Mouse (Mus musculus) cerebellum, adult (tissue): ENCODE data around the gene Cdkn2a.

ENCODE experiments used
- ATAC-seq: cut with Nextera tagmentation; 2 replicates; pipeline ENCODE4 v1.9.2; 2017; ENCODE audit warnings: mild to moderate bottlenecking, moderate library complexity, mixed read lengths; ENCODE audit not compliant: insufficient number of reproducible peaks, low FRiP score, low TSS enrichment

Cdkn2a gene

DNA sequence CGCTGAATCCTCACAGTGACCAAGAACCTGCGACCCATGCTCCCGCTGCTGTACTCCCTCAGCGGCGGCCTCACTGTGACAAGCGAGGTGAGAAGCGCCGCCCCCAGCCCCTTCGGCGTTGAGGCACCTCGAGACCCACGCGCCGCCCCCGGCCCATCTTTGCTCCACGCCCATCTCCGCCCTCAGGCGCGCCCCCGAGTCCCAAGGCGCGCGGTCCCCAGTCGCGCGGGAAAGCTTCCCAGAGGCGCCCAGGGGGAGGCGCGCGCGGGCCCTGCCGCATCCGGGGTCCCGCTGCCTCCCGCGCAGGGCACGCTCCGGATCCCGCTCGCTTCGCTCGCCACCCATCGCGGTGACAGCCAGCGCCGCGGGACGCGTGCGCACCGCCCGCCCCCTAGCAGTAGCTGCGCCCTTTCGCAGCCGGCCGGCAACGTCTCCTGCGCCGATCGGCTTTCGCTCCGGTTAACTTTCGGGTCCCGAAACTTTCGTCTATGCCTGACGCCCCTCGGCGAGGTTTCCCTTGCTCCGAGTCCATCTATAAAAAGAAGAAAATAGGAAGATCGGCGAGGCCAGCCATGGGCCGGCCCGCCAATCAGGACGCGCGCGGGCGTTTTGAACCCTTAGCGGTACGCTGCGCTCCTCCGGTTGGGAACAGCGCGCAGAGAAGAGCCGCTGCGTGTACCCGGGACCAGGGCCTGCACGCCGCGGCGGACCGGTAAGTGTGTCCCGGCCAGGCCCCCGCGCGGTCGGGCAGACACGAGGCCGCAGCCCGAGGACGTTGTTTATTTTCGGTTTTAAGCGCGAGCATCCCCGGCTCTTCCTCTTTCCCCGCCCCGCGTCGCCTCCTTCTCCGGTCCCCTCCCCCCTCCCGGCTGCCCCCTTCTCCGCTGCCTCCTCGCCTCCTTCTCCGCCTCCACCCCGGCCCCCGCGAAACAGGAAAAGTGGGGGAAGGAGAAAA is at the start of gene Cdkn2a:
Cdkn2a (minus strand) TSS at position 168 of the 955 bp plus-strand sequence.
- ATAC-seq = peak; percentile 66

DNA sequence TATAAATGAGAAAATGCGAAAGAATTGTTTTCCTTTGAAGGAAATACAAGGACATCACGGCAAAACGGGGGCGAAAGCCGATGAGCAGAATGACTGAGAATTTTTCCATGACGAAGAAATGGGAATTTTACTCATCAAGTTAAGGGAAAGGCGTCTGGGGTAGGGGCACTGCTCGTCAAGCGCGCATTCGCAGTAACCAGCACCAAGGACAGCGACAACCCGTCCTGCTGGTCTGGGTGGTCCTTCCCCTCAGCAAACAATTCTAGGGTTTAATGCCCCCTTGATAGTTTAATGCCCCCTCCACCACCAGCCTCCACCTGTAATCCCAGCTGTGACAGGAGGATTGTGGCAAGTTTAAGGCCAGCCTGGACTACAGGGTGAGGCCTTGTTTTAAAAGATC is 19.0 kb upstream of the Cdkn2a start:
- ATAC-seq = no peak

DNA sequence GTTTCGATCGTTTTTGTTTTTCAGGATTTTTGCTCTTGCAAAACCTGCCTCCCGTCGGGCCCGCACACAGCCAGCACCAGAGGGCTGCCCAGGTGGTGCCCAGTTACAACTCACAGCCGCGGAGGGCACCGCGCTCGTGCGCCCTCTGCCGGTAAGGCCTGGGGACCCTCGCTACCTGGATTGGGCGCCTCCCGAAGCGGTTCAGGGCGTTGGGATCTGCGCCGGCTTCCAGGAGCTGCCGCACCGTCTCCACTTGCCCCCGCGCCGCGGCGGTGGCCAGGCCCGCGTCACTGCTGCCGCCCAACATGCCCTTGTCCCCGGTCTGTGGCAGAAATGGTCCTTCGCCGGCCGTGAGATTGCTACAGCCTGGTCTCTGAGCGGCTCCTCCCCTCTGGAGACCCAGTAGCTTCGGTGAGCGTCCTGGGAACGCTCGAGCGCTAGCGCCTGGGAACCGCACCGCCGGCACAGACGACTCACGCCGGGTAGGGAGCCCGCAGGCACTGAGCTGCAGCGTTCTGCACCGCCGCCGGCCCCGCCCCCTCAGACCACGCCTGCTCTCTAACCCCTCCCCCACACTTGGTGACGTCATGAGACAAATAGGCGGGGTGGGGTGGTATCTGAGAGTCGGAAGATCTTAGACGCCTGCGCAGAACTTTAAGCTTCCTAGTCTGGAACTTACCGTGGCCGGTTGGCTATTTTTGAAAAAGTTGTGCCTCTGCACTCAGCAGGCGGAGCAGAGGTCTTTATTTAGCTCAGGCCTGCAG is 16.2 kb upstream of the Cdkn2a start, which contains the start of gene Cdkn2b:
Cdkn2b (minus strand) TSS at position 549 of the 764 bp plus-strand sequence.
- ATAC-seq = peak; percentile 58

DNA sequence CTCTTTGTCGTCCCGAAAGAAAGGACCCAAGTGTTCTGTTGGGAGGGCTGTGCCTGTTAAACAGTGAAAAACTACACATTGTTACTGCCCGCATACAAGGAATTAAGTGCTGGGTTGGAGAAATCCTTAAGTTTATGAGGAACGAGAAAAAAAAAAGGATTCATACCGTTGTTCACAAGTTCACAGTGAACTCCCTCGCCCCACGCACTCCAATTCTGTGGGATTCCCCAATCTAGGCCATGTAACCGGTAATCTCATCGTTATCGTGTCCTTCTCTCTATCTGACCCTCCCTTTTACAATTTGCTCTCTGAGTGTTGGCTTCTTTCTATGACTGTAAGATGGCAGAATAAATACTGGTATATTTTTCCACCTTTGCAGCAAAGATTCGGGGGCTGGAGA is 15.5 kb upstream of the Cdkn2a start:
- no peak for ATAC-seq

DNA sequence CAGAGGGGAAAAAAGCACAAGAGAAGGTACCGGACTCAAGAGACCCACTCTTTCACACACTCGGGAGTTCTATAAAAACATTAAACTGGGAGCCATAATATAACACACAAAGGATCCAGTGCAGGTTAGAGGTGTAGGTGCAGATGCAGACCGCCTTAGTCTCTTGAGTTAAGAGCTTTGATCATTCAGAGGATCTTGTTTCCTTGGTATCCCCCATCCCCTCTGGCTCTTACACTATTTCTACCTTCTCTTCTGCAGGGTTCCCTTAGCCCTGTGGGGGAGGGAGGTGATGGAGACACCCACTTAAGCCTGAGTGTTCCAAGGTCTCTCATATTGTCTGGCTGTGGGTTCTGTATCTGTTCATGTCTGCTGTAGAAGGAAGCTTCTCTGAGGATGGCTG is 13.5 kb upstream of the Cdkn2a start:
- no peak for ATAC-seq

DNA sequence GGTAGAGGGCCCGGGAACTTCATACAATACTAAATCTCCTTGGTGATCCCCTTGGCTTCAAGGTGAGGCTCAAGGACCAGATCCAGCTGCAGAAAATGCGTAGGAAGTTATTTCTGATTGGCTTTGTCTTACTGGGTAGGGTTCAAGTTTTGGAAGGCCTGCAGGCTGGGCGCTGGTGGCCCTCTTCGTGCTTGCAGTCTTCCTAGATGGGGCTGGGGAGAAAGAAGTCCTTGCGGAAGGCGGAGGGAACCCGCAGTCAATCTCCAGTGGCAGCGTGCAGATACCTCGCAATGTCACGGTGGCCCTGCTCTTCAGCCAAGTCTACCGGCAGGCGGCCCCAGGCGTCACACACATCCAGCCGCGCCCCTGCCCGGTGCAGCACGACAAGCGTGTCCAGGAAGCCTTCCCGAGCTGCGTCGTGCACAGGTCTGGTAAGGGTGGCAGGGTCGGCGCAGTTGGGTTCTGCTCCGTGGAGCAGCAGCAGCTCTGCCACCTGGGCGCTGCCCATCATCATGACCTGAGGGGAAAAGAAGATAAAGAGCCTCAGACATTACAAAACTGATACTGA is 12.4 kb upstream of the Cdkn2a start:
- no peak for ATAC-seq

DNA sequence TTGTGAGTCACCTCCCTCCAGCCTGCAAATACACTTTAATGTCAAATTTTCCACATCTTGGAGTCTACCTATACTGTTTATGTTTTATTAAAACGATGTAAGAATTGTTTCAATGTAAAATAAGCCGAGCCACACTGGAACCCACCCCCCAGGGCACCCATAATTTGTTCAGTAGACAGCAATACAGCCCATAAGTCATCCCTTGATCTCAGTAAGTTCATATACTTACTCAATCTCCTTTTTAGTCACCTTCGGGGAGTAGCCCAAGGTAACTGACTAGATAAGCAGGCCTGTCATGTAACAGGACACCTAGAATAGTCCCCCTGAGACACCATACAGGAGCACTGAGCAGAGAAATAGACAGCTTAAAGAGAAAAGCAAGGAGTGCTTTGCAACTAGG is 11.2 kb upstream of the Cdkn2a start:
- no peak for ATAC-seq

DNA sequence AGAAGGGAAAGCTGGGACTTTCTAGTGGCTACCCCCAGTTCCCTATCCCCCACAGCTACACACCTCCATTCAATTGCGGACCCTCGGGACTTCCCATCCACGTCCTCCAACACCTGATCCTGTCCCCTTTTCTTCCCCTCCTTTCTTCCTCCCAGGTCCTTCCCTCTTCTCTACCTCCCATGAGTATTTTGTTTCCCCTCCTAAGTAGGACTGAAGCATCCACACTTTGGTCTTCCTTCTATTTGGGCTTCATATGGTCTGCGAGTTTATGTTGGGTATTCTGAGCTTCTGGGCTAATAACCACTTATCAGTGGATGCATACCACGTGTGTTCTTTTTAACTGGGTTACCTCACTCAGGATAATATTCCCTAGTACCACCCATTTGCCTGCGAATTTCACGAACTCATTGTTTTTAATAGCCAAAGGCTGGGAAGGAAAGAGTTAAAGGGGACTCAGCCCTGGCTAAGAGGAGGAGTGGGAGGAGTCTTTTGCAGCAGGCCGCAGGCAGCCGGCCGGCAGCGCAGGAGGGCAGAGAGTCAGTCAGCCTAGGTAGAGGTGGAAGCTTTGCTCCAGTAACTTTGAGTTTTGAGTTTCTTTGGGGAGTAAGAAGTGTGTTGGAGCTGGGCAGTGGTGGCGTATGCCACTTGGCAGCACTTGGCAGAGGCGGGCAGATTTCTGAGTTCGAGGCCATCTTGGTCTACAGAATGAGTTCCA is 9.0 kb upstream of the Cdkn2a start:
- ATAC-seq = no peak

DNA sequence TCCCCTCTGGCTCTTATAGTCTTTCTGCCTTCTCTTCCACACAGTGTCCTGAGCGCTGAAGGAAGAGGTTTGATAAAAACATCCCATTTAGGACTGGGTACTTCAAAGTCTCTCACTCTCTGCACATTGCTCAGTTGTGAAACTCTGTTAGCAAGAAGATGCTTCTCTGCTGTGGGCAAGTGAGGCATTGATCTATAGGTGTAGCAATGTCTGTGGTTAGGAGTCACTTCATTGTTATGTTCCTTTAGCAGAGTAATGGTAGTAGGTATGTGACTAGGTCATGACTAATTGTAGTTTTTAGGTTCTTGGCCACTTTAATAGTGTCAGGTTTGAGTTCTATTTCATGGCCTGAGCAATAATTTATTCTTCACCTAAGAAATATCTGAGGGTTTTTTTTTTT is 7.7 kb upstream of the Cdkn2a start:
- ATAC-seq = no peak

DNA sequence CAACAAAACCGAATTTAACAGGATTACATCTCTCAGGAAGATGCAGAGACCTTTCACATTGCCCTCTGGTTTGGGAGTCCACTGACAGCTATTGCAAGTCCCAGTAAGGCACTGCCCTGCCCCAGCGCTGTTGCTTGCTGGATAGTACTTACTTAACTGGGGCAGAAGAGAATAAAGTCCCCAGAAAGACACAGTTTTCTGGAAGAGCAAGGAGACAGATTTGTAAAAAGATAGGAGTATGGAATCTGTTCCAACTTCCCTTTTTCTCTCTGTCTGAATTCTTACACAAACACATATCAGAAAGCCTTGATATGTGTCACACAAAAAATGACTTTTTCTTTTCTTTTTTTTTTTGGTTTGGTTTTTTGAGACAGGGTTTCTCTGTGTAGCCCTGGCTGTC is 5.3 kb upstream of the Cdkn2a start:
- no peak for ATAC-seq

DNA sequence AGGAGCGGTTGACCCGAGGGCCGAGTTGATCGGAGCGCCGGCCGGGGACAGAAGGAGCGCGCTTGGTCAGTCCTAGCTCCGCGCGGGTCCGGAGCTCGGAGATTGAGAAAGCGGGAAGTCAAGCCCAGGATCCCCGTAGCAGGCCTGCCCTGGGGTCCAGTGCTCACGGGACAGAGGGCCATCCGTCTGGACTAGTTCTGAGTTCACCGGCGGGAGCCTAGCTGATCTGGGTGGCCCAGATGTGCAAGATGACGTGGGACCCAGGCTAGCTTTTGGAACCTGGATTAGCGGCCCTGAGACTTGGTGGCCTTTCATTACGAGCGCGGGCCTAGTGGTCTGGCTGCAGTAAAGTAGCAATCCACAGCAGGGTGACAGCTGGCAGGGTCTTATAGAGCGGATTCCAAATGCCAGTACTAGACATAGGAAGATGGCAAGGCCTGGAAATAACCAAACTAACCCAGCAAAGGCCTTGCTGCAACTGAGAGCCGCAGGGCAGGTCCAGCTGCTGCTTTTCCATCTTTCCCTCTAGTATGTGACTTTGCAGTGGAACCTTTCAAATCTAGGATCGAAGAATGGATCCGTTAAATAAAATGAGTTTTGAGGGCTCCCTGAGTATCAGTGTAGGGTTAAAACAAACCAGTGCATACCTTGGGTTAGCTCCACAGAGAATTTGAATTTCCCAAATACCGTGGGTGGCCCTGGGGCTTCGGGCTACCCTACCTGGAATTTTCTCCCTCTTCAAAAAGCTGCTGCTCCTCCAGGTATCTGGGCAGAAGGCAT is 1.2 kb upstream of the Cdkn2a start:
- peak; percentile 20; the same call in 1 of the 2 replicates for ATAC-seq

DNA sequence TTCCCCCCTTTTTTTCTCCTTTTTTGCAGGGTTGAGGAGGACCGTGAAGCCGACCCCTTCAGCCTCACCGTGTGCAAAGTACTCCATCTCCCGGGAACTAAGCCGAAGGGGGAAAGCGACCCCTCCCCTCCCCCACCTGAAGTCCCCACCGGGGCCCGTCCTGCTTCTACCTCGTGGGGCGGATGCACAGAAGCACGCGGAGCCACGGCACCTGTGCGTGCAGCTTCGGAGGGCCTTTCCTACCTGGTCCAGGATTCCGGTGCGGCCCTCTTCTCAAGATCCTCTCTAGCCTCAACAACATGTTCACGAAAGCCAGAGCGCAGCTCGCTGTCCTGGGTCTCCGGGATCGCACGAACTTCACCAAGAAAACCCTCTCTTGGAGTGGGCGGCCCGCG is 365 bp downstream of the Cdkn2a start:
- 0 out of 2 replicates have a peak, but pooled peaks have one; percentile 36 for ATAC-seq

DNA sequence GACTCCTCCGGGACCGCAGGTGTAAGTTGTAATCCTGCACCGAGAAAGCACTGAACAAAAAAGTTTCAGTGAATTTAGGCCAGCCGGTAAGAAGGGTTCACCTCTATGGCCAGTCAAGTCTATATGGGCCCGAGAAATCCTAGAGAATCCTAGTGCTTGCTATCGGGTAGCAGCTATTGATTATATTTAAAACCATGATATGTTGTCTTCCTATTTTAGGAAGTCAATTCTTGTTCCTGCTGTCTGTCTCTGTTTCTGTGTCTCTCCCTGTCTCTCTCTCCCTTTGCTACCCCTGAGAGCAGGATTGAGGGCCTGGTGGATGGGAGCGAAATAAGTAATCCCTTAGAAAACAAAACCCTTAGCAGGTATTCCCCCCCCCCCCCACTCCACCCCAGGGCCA is 937 bp downstream of the Cdkn2a start:
- ATAC-seq = no peak

DNA sequence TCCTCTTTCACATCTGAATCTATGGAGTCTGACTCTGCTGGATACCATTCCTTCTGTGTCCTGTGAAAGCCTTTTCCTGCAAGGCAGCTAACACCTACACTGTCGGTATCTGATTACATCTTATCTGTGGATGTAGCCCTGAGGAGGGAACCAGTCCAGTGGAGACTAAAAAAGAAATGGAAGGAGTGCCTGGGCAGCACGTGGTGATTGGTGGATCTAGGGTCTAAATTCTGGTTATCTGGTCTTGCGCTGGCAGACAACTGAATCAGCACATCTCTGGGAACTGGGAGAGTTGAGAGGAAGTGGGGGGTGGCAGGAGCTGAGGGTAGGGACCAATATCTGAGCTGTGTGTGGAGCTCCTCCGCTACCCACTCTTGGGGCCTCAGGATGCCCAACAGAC is 5.4 kb downstream of the Cdkn2a start:
- ATAC-seq = no peak

DNA sequence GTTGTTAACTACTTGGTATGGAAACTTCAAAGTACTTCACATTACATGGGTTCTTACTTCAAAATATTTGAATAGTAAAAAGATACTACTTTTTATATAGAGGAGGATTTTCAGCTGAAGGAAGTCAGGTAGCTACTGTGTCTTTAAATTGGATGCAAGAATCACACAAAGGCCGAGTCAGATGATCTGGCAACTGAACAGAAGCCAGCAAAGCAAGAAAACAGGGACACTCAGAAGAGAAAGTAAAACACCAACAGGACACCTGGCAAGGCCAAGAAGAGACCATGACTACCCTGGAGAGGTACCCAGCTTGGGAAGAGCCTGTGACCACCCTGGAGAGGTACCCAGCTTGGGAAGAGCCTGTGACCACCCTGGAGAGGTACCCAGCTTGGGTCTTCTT is 7.9 kb downstream of the Cdkn2a start:
- ATAC-seq = no peak

DNA sequence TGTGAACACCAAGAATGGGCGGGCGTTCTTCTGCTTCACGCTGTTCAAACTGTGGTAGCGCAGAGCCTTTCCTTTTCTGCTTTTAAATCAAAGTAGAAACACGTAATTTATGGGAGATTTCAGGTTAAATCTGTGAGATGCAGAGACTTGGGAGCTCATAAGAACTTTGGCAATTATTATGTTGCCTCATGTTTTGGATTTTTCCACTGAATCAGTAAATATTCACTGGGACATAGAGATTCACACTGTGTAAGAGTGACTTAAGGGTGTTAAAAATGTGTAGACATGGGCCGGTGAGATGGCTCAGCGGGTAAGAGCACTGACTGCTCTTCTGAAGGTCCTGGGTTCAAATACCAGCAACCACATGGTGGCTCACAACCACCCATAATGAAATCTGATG is 8.8 kb downstream of the Cdkn2a start:
- no peak for ATAC-seq

DNA sequence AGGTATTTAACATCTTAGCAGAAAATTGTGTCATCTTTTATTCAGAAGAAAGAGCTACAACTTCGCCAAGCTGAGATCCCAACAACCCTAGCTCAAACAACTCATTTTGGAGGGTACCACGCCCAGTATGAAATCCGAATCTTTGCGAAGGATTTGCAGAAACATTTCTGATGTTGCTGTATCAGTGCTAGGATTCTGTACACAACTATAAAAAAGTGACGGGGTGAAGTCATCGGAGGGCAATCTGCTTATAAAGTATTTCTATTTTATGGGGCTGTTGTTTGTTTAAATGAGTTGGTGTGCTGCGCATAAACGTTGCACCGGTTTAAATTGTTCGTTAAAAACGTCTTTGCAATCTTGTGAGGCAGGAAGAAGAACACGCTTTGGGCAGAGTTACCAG is 11.8 kb downstream of the Cdkn2a start:
- no peak for ATAC-seq

DNA sequence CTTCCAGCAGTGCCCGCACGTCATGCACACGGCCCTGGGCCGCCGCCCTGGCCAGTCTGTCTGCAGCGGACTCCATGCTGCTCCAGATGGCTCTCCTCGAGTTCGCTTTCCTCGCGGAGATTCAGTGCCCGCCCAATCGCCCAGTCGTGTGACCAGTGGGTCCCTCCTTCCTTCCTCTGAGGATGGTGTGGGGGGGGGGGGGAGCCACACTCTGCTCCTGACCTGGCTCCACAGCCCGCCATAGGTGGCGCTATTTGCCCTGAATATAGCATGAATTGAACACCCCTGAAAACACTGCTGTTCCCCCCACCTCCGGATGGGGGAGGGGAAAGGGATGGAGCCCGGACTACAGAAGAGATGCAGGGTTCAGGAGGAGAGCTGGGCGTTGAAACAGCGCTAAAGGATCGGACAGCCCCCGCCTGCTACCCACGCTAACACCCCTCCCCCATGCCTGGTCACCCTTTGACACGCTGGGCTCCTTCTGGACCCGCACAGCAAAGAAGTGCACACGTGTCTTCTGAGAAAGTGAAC is 12.4 kb downstream of the Cdkn2a start:
- ATAC-seq = 0 out of 2 replicates have a peak, but pooled peaks have one; percentile 15

DNA sequence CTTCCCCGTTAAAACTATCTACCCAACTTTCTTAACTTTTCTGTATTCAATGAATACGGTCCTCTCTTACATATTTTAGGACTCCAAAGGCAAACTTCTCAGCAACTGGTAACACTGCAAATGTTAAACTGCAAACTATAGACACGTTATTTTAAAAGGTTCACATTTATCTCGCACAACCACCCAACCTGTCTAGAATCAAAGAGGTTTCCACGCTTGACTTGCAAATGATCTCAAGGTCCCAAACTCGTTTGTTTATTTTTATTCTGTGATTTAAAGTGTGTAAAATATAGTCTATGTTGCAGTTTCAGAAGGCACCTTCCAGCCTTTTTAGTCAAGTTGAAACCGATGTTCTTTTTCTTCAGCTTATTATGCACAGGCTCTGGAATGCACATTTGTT is 13.2 kb downstream of the Cdkn2a start:
- no peak for ATAC-seq
